In the genomic region with DNA sequence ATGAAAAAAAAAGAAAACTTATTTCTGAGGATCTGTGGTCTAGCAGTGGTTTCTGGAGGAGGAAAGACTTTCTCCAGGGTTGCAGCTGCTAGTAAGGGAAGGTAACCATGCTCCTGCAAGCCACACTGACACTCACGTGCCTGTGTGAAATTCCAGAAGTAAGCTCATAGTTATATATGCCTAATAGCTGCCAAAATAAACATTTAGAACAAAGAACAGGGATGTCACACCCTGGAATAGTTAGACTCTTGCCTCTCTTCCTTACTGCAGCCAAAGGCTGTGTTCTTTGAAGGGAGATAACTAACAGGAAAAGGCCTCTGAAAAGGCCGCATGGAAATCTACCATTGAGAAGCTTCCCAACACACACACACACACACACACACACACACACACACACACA, we compare ENCODE assay signal across 28 mouse cellular contexts.
A peak's percentile ranks its signal among the peaks of the same experiment; 100 is the strongest.
DNase-seq lines count a peak whose midpoint lies in the region; ATAC-seq and TF ChIP-seq lines count a peak whose summit lies in the region.
"Had no signal": no experiment of that assay in that cellular context is flagged by ENCODE, and none has a peak within 500 bp of the region (broad histone marks: within the 10 kb centered on the region; RNA-seq: fewer than 3 reads in every experiment).

No protein-coding gene starts in this region.

- no peak overlapping the region for H3K9ac ChIP-seq in heart, embryonic 13.5 days
- no peak overlapping the region for H3K9ac ChIP-seq in heart, embryonic 11.5 days (ENCODE audit: low read depth, low read length)
- H3K9ac ChIP-seq in kidney, postnatal 0 days (ENCODE audit: low read depth, low read length): no peak overlapping the region
- H3K9ac ChIP-seq: forebrain, embryonic 15.5 days; hindbrain, embryonic 13.5 days; liver, embryonic 14.5 days; lung, embryonic 15.5 days; neural tube, embryonic 15.5 days had no signal

- H3K4me1 ChIP-seq in heart, embryonic 13.5 days: peaks cover 3% of the 10 kb centered on the region; the same call in 1 of the 2 replicates
- H3K4me1 ChIP-seq in heart, embryonic 11.5 days (ENCODE audit: control insufficient read depth, insufficient read depth, low read length): no peaks in the 10 kb centered on the region
- H3K4me1 ChIP-seq in kidney, postnatal 0 days (replicated peaks; ENCODE audit: insufficient read depth, low read length): no peaks in the 10 kb centered on the region
- H3K4me1 ChIP-seq: forebrain, embryonic 10.5 days; forebrain, embryonic 15.5 days; hindbrain, embryonic 13.5 days; lung, embryonic 15.5 days; neural tube, embryonic 15.5 days had no signal

- no peaks in the 10 kb centered on the region for H3K27me3 ChIP-seq in heart, embryonic 13.5 days (replicated peaks)
- no peaks in the 10 kb centered on the region for H3K27me3 ChIP-seq in heart, embryonic 11.5 days (ENCODE audit: control insufficient read depth, insufficient read depth, low read length)
- H3K27me3 ChIP-seq in kidney, postnatal 0 days (ENCODE audit: insufficient read depth, low read length): no peaks in the 10 kb centered on the region
- H3K27me3 ChIP-seq in C2C12 (ENCODE audit: control insufficient read depth, insufficient read depth, insufficient read length) (no peaks in the 10 kb centered on the region), myocyte (ENCODE audit: control insufficient read depth, insufficient read depth, insufficient read length) (no peaks in the 10 kb centered on the region)
- H3K27me3 ChIP-seq: forebrain, embryonic 15.5 days; hindbrain, embryonic 13.5 days; lung, embryonic 15.5 days; neural tube, embryonic 15.5 days had no signal

- H3K4me2 ChIP-seq in heart, embryonic 13.5 days: no peak overlapping the region
- no peak overlapping the region for H3K4me2 ChIP-seq in heart, embryonic 11.5 days
- H3K4me2 ChIP-seq in kidney, postnatal 0 days (ENCODE audit: low read length): no peak overlapping the region
- H3K4me2 ChIP-seq in myocyte (ENCODE audit: low read depth): peak overlapping the region; percentile 22
- H3K4me2 ChIP-seq: forebrain, embryonic 15.5 days; hindbrain, embryonic 13.5 days; lung, embryonic 15.5 days; neural tube, embryonic 15.5 days had no signal

- H3K79me3 ChIP-seq in C2C12 (ENCODE audit: low read depth): no peaks in the 10 kb centered on the region

- DNase-seq in kidney, postnatal 0 days (ENCODE audit: low spot score): peak; percentile 12
- no peak for DNase-seq in kidney, postnatal 4 days
- DNase-seq in gastrocnemius, postnatal 10 days: no peak
- DNase-seq: adrenal gland, adult 2 months; adrenal gland, postnatal 36 days; B cell, adult 2 months; cerebellum, adult 2 months; cerebellum, postnatal 14 days; gastrocnemius, adult 2 months; kidney, adult 8-10 months; kidney, postnatal 10 days; liver; midbrain, embryonic 14.5 days; retina, postnatal 1 day; right cerebral cortex, postnatal 14 days; thymus, postnatal 25 days had no signal

- H3K27ac ChIP-seq in heart, embryonic 13.5 days (replicated peaks): 0 out of 2 replicates have a peak overlapping the region, but pooled peaks have one; percentile 17
- no peak overlapping the region for H3K27ac ChIP-seq in heart, embryonic 11.5 days (ENCODE audit: low read depth, low read length)
- H3K27ac ChIP-seq in kidney, postnatal 0 days: no peak overlapping the region
- H3K27ac ChIP-seq: forebrain, embryonic 10.5 days; forebrain, embryonic 15.5 days; gastrocnemius, adult 2 months; hindbrain, embryonic 13.5 days; liver, embryonic 14.5 days; lung, embryonic 15.5 days; neural tube, embryonic 15.5 days had no signal

- no peak overlapping the region for H3K4me3 ChIP-seq in heart, embryonic 13.5 days
- no peak overlapping the region for H3K4me3 ChIP-seq in heart, embryonic 11.5 days (ENCODE audit: low read depth, low read length)
- H3K4me3 ChIP-seq in kidney, postnatal 0 days (replicated peaks; ENCODE audit: low read depth, low read length): no peak overlapping the region
- H3K4me3 ChIP-seq in C2C12 (ENCODE audit: insufficient read depth, poor library complexity, severe bottlenecking): no peak overlapping the region
- H3K4me3 ChIP-seq in myocyte: no peak overlapping the region
- H3K4me3 ChIP-seq: forebrain, embryonic 10.5 days; forebrain, embryonic 15.5 days; gastrocnemius, adult 2 months; hindbrain, embryonic 13.5 days; lung, embryonic 15.5 days; neural tube, embryonic 15.5 days had no signal

- TF ChIP-seq POLR2A in myocyte (IDR thresholded peaks at IDR 0.05; ENCODE audit: insufficient read length, low read depth): no peak

- H3K79me2 ChIP-seq in C2C12 (ENCODE audit: control insufficient read depth, insufficient read depth) (no peaks in the 10 kb centered on the region), myocyte (ENCODE audit: control insufficient read depth, insufficient read depth) (no peaks in the 10 kb centered on the region)

- ATAC-seq in heart, embryonic 13.5 days (ENCODE audit: extremely low read depth, insufficient number of reproducible peaks, low FRiP score, low TSS enrichment): no peak
- no peak for ATAC-seq in heart, embryonic 11.5 days (replicated peaks; ENCODE audit: insufficient number of reproducible peaks, low FRiP score, low TSS enrichment)
- no peak for ATAC-seq in kidney, postnatal 0 days (replicated peaks; ENCODE audit: low FRiP score, low read depth)
- ATAC-seq: activated CD4-positive, CD25-positive, alpha-beta regulatory T cell, adult 4 months; forebrain, embryonic 15.5 days; intestine, embryonic 16.5 days had no signal

- H3K36me3 ChIP-seq in heart, embryonic 13.5 days: no peaks in the 10 kb centered on the region
- no peaks in the 10 kb centered on the region for H3K36me3 ChIP-seq in heart, embryonic 11.5 days (ENCODE audit: control insufficient read depth, insufficient read depth, low read length)
- no peaks in the 10 kb centered on the region for H3K36me3 ChIP-seq in kidney, postnatal 0 days (ENCODE audit: insufficient read depth, low read length)
- H3K36me3 ChIP-seq in C2C12 (ENCODE audit: control insufficient read depth, insufficient read depth): no peaks in the 10 kb centered on the region
- H3K36me3 ChIP-seq in myocyte (ENCODE audit: control insufficient read depth, insufficient read depth): no peaks in the 10 kb centered on the region
- H3K36me3 ChIP-seq: forebrain, embryonic 10.5 days; forebrain, embryonic 15.5 days; hindbrain, embryonic 13.5 days; lung, embryonic 15.5 days; neural tube, embryonic 15.5 days had no signal

- 34% methylated on average over 2 of the region's 2 CpGs for WGBS in heart, embryonic 13.5 days
- 42% methylated on average over 2 of the region's 2 CpGs for WGBS in heart, embryonic 11.5 days (ENCODE audit: insufficient replicate concordance)
- 48% methylated on average over 2 of the region's 2 CpGs for WGBS in kidney, postnatal 0 days

- TF ChIP-seq CTCF in kidney, postnatal 0 days (IDR thresholded peaks at IDR 0.05; ENCODE audit: low read depth): no peak
- no peak for TF ChIP-seq CTCF in C2C12 (IDR thresholded peaks at IDR 0.05; ENCODE audit: control insufficient read depth, insufficient read depth, insufficient read length)

- H3K9me3 ChIP-seq in heart, embryonic 13.5 days: no peaks in the 10 kb centered on the region
- H3K9me3 ChIP-seq in heart, embryonic 11.5 days (replicated peaks; ENCODE audit: control insufficient read depth, low read length): no peaks in the 10 kb centered on the region
- no peaks in the 10 kb centered on the region for H3K9me3 ChIP-seq in kidney, postnatal 0 days (replicated peaks; ENCODE audit: low read length)
- H3K9me3 ChIP-seq: forebrain, embryonic 10.5 days; forebrain, embryonic 15.5 days; hindbrain, embryonic 13.5 days; lung, embryonic 15.5 days; neural tube, embryonic 15.5 days had no signal

- H3ac ChIP-seq in C2C12 (ENCODE audit: control insufficient read depth, insufficient read length, low read depth) (no peak overlapping the region), myocyte (ENCODE audit: control insufficient read depth, insufficient read length) (no peak overlapping the region)

TF ChIP-seq in C2C12, 6 proteins besides CTCF, POLR2A, EP300 and RAD21:
- peak; percentile 72 for TF ChIP-seq USF1 (IDR thresholded peaks at IDR 0.05; ENCODE audit: low read depth)
- TF ChIP-seq MYOD1 (IDR thresholded peaks at IDR 0.05; ENCODE audit: control insufficient read depth, insufficient read length, low read depth): no peak

TF ChIP-seq in myocyte, 11 proteins besides CTCF, POLR2A, EP300 and RAD21:
- TF ChIP-seq MYOD1 (IDR thresholded peaks at IDR 0.05; ENCODE audit: control insufficient read depth in 1 of 3, insufficient read length in 2 of 3, low read depth in 2 of 3): peak in 2 of 3 experiments; percentile 24 to 41
- no peak for TF ChIP-seq TCF3 (IDR thresholded peaks at IDR 0.05; ENCODE audit: insufficient read length, low read depth)
- peak in 1 of 3 experiments; percentile 14 for TF ChIP-seq MYOG (IDR thresholded peaks at IDR 0.05; ENCODE audit: control insufficient read depth in 1 of 3, insufficient read depth in 1 of 3, insufficient read length in 2 of 3, low read depth in 2 of 3)
